Mouse (Mus musculus) kidney, embryonic 14.5 days (tissue): ENCODE measurements around the gene Zdhhc19. TPM values are rescaled to one million over a fixed set of nuclear protein-coding genes. Genes with fewer than 3 reads are reported as not detected.

ENCODE experiments used
- ATAC-seq: fragments of 200-750 bp; cut with Nextera tagmentation; 2 replicates; pipeline ENCODE4 v1.8.0; 2017; ENCODE audit warnings: moderate number of reproducible peaks, mild to moderate bottlenecking, moderate TSS enrichment, moderate library complexity; ENCODE audit not compliant: low FRiP score, low TSS enrichment
- H3K27ac ChIP-seq: fragments of 300-500 bp; sonication (generic); 2 replicates; pipeline ENCODE4 v1.5.1; 2014; ENCODE audit warnings: low read depth, mild to moderate bottlenecking, low read length, moderate library complexity, mixed read lengths
- H3K27me3 ChIP-seq: fragments of 300-500 bp; sonication (generic); 2 replicates; pipeline ENCODE4 v1.6.1; 2014; ENCODE audit warnings: mild to moderate bottlenecking, low read length; ENCODE audit not compliant: control insufficient read depth, insufficient read depth
- H3K36me3 ChIP-seq: fragments of 300-500 bp; sonication (generic); 2 replicates; pipeline ENCODE4 v1.6.1; 2014; ENCODE audit warnings: low read length, mixed read lengths; ENCODE audit not compliant: control insufficient read depth, insufficient read depth
- H3K4me1 ChIP-seq: fragments of 300-500 bp; sonication (generic); 2 replicates; pipeline ENCODE4 v1.6.1; 2014; ENCODE audit warnings: low read length, mixed read lengths; ENCODE audit not compliant: control insufficient read depth, insufficient read depth
- H3K4me2 ChIP-seq: fragments of 300-500 bp; sonication (generic); replicated peaks from 2 replicates; pipeline ENCODE4 v1.6.1; 2014; ENCODE audit warnings: low read depth, mild to moderate bottlenecking, low read length
- H3K4me3 ChIP-seq: fragments of 300-500 bp; sonication (generic); 2 replicates; pipeline ENCODE4 v1.5.1; 2014; ENCODE audit warnings: mild to moderate bottlenecking, low read length
- H3K9ac ChIP-seq: fragments of 300-500 bp; sonication (generic); 2 replicates; pipeline ENCODE4 v1.6.1; 2014; ENCODE audit warnings: low read depth, mild to moderate bottlenecking, low read length, moderate library complexity
- H3K9me3 ChIP-seq: fragments of 300-500 bp; sonication (generic); 2 replicates; pipeline ENCODE4 v1.6.1; 2016; ENCODE audit warnings: low read length; ENCODE audit not compliant: control insufficient read depth
- WGBS: fragments of 180-500 bp; shearing (Covaris S2); extraction: QIAGEN DNeasy Blood & Tissue Kit; methylation state at CpG from one replicate; pipeline ENCODE4 v1.1.7; 2014; 5-methylcytosine and 5-hydroxymethylcytosine counted together
- polyA plus RNA-seq: library from polyadenylated mRNA; unstranded; fragments of >200 nt; fragmentation: Nextera tagmentation; extraction: Ambion mirVana; gene quantifications from 2 replicates; pipeline ENCODE4 v1.2.1, GENCODE M21; 2014

The Zdhhc19 gene
- polyA plus RNA-seq, 1 experiment from 2014 or later = not detected

DNA sequence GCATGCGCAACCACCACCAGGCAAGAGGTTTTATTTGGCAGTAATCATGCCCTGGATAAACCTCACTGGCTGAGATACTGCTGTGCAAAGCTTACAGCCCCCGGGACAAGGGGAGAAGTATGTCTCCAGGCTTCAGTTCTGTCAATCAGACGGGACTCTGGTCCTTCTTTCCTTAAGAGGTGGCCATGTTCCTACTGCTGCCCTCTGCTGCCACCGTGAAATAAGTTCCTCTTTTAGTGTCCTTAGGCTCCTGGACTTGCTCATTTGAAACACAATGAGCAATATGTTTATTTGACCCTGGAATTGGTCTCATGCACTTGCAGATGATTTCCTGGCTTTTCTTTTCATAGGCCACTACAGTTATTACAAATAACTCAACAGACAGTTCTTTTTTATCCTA is 35.5 kb upstream of the Zdhhc19 start:
- no peak overlapping the region for H3K27ac ChIP-seq
- no peak for ATAC-seq
- H3K27me3 ChIP-seq = no peaks in the 10 kb centered on the region
- H3K36me3 ChIP-seq = peaks cover 20% of the 10 kb centered on the region; the same call in 1 of the 2 replicates
- H3K4me1 ChIP-seq = no peaks in the 10 kb centered on the region
- H3K4me3 ChIP-seq = no peak overlapping the region
- no peak overlapping the region for H3K9ac ChIP-seq
- no peak overlapping the region for H3K4me2 ChIP-seq
- no peaks in the 10 kb centered on the region for H3K9me3 ChIP-seq
- 70% methylated on average over 4 of the region's 4 CpGs for WGBS

- no peak for ATAC-seq
- Histone ChIP-seq H3K27me3 (no peaks in the 10 kb centered on the region), H3K36me3 (peaks cover 20% of the 10 kb centered on the region; the same call in 1 of the 2 replicates), H3K4me1 (no peaks in the 10 kb centered on the region), H3K4me3 (no peak overlapping the region), H3K9ac (no peak overlapping the region), H3K27ac (no peak overlapping the region), H3K4me2 (no peak overlapping the region), H3K9me3 (no peaks in the 10 kb centered on the region)
- 81% methylated on average over 5 of the region's 5 CpGs for WGBS
Observed at GRCm38 (mm10) chr16:32461713-32462112, 34.4 kb upstream of the Zdhhc19 start.

DNA sequence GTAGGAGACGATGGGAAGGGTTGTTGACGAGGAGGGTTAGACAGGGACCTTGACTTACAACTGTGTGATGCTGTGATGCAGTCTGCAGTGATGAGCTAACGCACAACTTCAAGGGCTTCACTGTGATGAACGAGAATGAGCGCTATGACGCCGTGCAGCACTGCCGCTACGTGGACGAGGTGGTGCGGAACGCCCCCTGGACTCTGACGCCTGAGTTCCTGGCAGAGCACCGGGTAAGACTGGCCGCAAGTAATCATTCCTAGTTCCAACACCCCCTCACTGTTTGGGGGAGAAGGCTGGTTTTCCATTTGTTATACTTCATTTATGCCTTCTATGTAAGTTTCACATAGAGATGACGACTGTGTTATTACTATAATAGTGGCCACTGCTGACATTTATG is 33.1 kb upstream of the Zdhhc19 start:
- H3K4me1 ChIP-seq = no peaks in the 10 kb centered on the region
- no peak overlapping the region for H3K9ac ChIP-seq
- H3K27me3 ChIP-seq = no peaks in the 10 kb centered on the region
- peaks cover 24% of the 10 kb centered on the region for H3K36me3 ChIP-seq
- no peaks in the 10 kb centered on the region for H3K9me3 ChIP-seq
- no peak overlapping the region for H3K4me2 ChIP-seq
- ATAC-seq = no peak
- H3K27ac ChIP-seq = no peak overlapping the region
- 95% methylated on average over 16 of the region's 16 CpGs for WGBS
- H3K4me3 ChIP-seq = no peak overlapping the region

- 80% methylated on average over 2 of the region's 2 CpGs for WGBS
- no peak for ATAC-seq
Observed at GRCm38 (mm10) chr16:32463426-32463825, 32.6 kb upstream of the Zdhhc19 start.

GRCm38 (mm10) chr16:32464908-32465307 is 31.2 kb upstream of the Zdhhc19 start:
- Histone ChIP-seq H3K4me3 (no peak overlapping the region), H3K36me3 (peaks cover 26% of the 10 kb centered on the region), H3K9ac (no peak overlapping the region), H3K27me3 (no peaks in the 10 kb centered on the region), H3K27ac (no peak overlapping the region), H3K9me3 (no peaks in the 10 kb centered on the region), H3K4me1 (no peaks in the 10 kb centered on the region), H3K4me2 (no peak overlapping the region)
- no peak for ATAC-seq
- WGBS = no CpG with 5 or more reads among the region's 1 CpGs

More at GRCm38 (mm10) chr16:32463426-32463825, 32.6 kb upstream of the Zdhhc19 start:
- no peaks in the 10 kb centered on the region for H3K9me3 ChIP-seq
- H3K9ac ChIP-seq = no peak overlapping the region
- no peaks in the 10 kb centered on the region for H3K4me1 ChIP-seq
- no peak overlapping the region for H3K4me2 ChIP-seq
- no peak overlapping the region for H3K27ac ChIP-seq
- no peak overlapping the region for H3K4me3 ChIP-seq
- H3K36me3 ChIP-seq = peaks cover 24% of the 10 kb centered on the region
- H3K27me3 ChIP-seq = no peaks in the 10 kb centered on the region

- H3K4me1 ChIP-seq = no peaks in the 10 kb centered on the region
Observed at GRCm38 (mm10) chr16:32468488-32468887, 27.6 kb upstream of the Zdhhc19 start.

DNA sequence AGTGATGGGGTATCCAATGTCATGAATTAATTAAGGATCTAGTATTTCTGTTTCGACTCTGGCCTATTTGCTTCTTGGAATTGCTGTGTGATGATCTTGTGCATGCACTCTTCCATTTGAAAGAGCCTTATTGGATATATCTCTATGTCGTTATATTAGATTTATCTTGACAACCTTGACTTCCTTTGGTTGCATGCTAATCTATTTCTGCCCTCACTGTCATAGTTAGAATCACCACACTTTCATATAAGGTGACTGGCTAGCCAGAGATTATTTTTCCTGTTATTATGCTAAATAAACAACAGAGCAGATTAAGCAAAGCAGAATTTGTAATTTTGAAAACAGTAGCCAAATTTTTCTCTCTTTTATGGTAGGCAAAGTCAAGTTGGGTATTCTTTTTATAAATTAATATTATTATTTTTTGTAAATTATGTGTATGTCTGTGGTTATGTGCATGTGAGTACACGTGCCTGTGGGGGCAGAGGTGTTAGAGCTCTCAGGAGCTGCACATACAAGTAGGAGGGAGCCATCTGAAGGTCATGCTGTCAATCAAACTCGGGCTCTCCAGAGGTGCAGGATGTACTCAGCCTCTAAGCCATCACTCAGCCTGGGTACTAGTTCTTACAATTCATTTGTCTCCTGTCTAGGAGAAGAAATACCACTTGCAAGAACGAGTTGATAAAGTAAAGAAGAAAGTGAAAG is 26.5 kb upstream of the Zdhhc19 start:
- Histone ChIP-seq H3K36me3 (peaks cover 28% of the 10 kb centered on the region), H3K4me1 (no peaks in the 10 kb centered on the region), H3K9me3 (no peaks in the 10 kb centered on the region), H3K27me3 (no peaks in the 10 kb centered on the region), H3K9ac (no peak overlapping the region), H3K27ac (no peak overlapping the region), H3K4me3 (no peak overlapping the region), H3K4me2 (no peak overlapping the region)
- 74% methylated on average over 5 of the region's 5 CpGs for WGBS
- no peak for ATAC-seq

More at GRCm38 (mm10) chr16:32468488-32468887, 27.6 kb upstream of the Zdhhc19 start:
- ATAC-seq = no peak
- Histone ChIP-seq H3K36me3 (peaks cover 35% of the 10 kb centered on the region), H3K9me3 (no peaks in the 10 kb centered on the region), H3K27ac (no peak overlapping the region), H3K27me3 (no peaks in the 10 kb centered on the region), H3K4me3 (no peak overlapping the region), H3K9ac (no peak overlapping the region), H3K4me2 (no peak overlapping the region)
- 87% methylated on average over 3 of the region's 3 CpGs for WGBS

- Histone ChIP-seq H3K27me3 (no peaks in the 10 kb centered on the region), H3K4me1 (no peaks in the 10 kb centered on the region), H3K9me3 (no peaks in the 10 kb centered on the region), H3K4me2 (no peak overlapping the region), H3K4me3 (no peak overlapping the region), H3K36me3 (peaks cover 22% of the 10 kb centered on the region), H3K9ac (no peak overlapping the region), H3K27ac (no peak overlapping the region; the same call in 1 of the 2 replicates)
- 78% methylated on average over 7 of the region's 7 CpGs for WGBS
- ATAC-seq = no peak
Observed at GRCm38 (mm10) chr16:32472276-32473015, 23.6 kb upstream of the Zdhhc19 start.

DNA sequence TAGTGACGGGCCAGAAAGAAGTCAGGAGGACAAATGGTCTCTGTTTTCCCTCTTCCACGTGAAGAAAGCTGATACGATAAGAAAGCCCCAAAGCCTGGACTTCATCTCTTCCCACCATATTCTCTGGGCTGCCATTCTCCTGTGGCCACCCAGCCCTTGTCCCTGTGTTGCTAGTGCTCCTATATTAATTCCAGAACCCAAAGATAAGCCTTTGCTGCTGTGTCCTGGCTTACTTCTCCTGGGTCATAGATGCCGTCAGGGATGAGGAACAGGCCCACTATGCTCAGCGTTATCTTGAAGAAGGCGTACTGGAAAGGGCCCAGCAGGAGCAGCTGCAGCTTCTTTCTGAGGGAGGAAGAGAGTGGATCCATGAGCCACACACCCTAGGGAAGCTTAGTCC is 18.8 kb upstream of the Zdhhc19 start:
- H3K4me2 ChIP-seq = no peak overlapping the region
- H3K27ac ChIP-seq = no peak overlapping the region
- no peak for ATAC-seq
- no peak overlapping the region for H3K9ac ChIP-seq
- no peaks in the 10 kb centered on the region for H3K27me3 ChIP-seq
- no peaks in the 10 kb centered on the region for H3K9me3 ChIP-seq
- no peak overlapping the region for H3K4me3 ChIP-seq
- no peaks in the 10 kb centered on the region for H3K4me1 ChIP-seq
- WGBS = 81% methylated on average over 6 of the region's 6 CpGs
- H3K36me3 ChIP-seq = peaks cover 3% of the 10 kb centered on the region; the same call in 1 of the 2 replicates
